ENCODE assay signal across 14 mouse cellular contexts in genomic region chr11:49893806-49894205, GRCm38 (mm10). TPM values are rescaled to one million over a fixed set of nuclear protein-coding genes. Genes with fewer than 3 reads are reported as not detected.
"Had no signal": no experiment of that assay in that cellular context is flagged by ENCODE, and none has a peak within 500 bp of the region (broad histone marks: within the 10 kb centered on the region; RNA-seq: fewer than 3 reads in every experiment).

No protein-coding gene starts in this region.

- H3K9ac ChIP-seq: liver, embryonic 15.5 days had no signal

- H3K27ac ChIP-seq: left cerebral cortex, adult 2 months; limb, embryonic 10.5 days; liver, embryonic 15.5 days; midbrain, embryonic 10.5 days had no signal

- H3K36me3 ChIP-seq: midbrain, embryonic 10.5 days had no signal

- ATAC-seq: lung, postnatal 0 days; midbrain, embryonic 16.5 days had no signal

- DNase-seq: kidney, postnatal 25 days; lung, adult 2 months; lung, postnatal 36 days; right cerebral cortex, postnatal 4 days; spleen, adult 18-20 months; thymus, adult 18-20 months; thymus, postnatal 14 days had no signal

- H3K4me3 ChIP-seq: left cerebral cortex, adult 2 months; limb, embryonic 10.5 days; liver, embryonic 15.5 days; midbrain, embryonic 10.5 days had no signal

- H3K4me2 ChIP-seq: liver, embryonic 11.5 days; liver, embryonic 15.5 days had no signal

- H3K9me3 ChIP-seq: limb, embryonic 10.5 days; liver, embryonic 15.5 days; midbrain, embryonic 10.5 days had no signal

- H3K4me1 ChIP-seq: limb, embryonic 10.5 days; midbrain, embryonic 10.5 days had no signal

RNA-seq across cellular contexts. Expression of gene Rasgef1c, which starts 7.8 kb away (rescaled TPM):
- polyA plus RNA-seq: liver, embryonic 11.5 days; lung, postnatal 0 days had no signal
